Mouse (Mus musculus): Measurements from ENCODE around the gene Usp30.

DNA sequence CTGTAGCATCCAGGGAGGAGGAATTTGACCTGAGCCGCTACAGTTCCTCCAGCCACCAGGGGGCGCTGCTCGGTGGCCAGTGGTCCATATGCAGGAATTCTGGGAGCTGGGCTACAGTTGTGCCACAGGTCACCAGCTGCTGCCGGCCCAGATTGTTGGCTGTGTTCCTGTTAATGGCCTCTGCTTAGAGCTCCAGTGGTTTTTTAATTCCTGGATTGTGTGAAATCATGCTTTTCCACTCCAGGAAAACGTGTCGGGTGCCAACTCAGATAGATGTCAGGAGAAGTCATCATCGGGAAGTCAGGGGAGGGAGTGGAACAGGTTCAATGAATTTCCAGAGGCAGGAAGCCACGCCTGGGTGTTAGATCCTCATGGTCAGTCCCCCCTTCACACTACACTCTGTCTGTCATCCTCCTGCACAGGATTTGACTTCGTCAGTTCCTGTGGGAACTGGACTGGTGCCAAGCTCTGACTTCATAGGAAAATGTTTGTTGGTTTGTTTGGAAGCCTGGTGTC lies 13.0 kb upstream of the Usp30 start:
- TF ChIP-seq USF2 (IDR thresholded peaks at IDR 0.05; ENCODE audit: borderline replicate concordance in 1 of 2, insufficient read depth in 1 of 2, low read depth in 1 of 2, low read length in 2 of 2) (no peak), POLR2A (IDR thresholded peaks at IDR 0.05; ENCODE audit: control insufficient read depth in 1 of 2, insufficient read depth in 1 of 2, low read depth in 1 of 2, low read length in 2 of 2, poor library complexity in 1 of 2) (no peak), CTCF (IDR thresholded peaks at IDR 0.05 in 2 of 3, conservative IDR thresholded peaks at IDR 0.05 in 1 of 3; ENCODE audit: control insufficient read depth in 1 of 3, insufficient read depth in 1 of 3, low read depth in 2 of 3, low read length in 3 of 3, poor library complexity in 1 of 3, severe bottlenecking in 1 of 3) (peak; percentile 85 to 95 (median 86)), EP300 (IDR thresholded peaks at IDR 0.05; ENCODE audit: low read depth in 1 of 2, low read length in 2 of 2) (no peak), TCF12 (IDR thresholded peaks at IDR 0.05; ENCODE audit: low read depth, low read length) (no peak), USF1 (IDR thresholded peaks at IDR 0.05; ENCODE audit: low read depth, low read length) (no peak), UBTF (IDR thresholded peaks at IDR 0.05; ENCODE audit: borderline replicate concordance, insufficient read depth, low read depth, low read length) (no peak), POLR2AphosphoS2 (IDR thresholded peaks at IDR 0.05; ENCODE audit: low read length) (no peak)

Measured in MEL (cell line).